Mouse (Mus musculus): ENCODE data around the gene Micu2.
"Not testable (repeated sequence)": the region's sequence is repeated elsewhere in the genome, so short reads cannot be mapped to it uniquely, and the experiment has no call there.

Gene Micu2

GRCm38 (mm10) chr14:57961861-57962260 is 37.2 kb downstream of the Micu2 start:
- no peak for DNase-seq (ENCODE audit: low spot score)

DNA sequence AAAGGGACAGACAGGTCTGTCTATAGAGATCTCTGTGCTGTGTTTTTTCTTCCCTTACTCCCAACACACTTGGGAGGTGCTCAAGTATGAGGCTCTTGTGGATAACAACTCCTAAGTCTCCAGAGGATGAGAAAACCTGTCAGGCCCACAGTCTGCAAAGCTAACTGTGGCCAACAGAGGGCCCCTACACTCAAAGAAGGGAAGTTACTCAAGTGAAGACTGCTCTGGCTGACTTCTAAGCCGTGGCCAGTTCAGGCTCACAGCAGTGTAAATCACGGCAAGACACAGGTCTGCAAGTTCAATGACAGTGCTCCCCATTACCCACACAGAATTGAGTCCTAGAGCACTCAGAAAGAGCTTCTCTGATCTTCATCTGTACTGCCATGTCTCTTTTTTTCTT is 48.0 kb downstream of the Micu2 start:
- DNase-seq (ENCODE audit: low spot score) = peak; percentile 28

DNA sequence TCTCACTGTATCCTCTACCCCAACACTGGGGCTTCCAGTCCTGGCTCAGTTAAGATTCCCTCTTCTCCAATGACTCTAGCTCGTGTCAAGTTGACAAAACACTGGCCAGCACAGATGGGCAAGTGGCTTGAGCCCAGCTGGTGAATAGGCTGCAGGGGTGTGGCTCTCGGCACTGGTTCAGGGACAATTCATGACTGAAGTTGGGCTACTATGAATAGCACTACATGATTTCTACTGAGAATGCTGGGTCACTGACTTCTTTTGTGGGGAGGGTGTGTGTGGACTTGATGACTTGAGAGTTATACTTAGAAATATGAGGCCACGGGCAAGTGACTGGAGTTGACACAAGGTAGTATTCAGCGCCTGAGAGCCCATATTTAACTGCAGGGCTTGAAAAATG is 53.2 kb downstream of the Micu2 start:
- no peak for DNase-seq (ENCODE audit: low spot score)

DNA sequence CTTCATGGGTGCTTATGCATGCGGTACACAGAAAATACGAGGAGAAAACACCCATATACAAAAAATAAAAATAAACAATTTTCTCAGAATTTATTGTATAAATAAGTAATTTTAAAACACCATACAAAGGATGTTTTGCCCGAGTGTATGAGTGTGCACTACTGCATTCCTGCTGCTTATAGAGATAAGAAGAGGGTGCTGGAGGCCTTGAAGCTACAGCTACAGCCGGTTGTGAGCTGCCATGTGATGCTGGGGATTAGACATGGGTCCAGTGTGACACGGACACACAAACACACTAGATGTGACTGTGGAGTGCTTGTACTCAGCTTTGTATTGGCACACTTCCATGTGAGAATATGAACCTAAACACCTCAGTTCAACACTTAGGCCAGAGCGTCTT is 61.8 kb downstream of the Micu2 start:
- no peak for DNase-seq (ENCODE audit: low spot score)

- DNase-seq (ENCODE audit: low spot score) = no peak
Observed at GRCm38 (mm10) chr14:57934666-57935065, 64.4 kb downstream of the Micu2 start.

- DNase-seq (ENCODE audit: low spot score) = no peak
Observed at GRCm38 (mm10) chr14:57933608-57934007, 65.5 kb downstream of the Micu2 start.

GRCm38 (mm10) chr14:57932881-57933443 is 66.1 kb downstream of the Micu2 start:
- DNase-seq (ENCODE audit: low spot score) = no peak

GRCm38 (mm10) chr14:57921428-57922131 is 77.5 kb downstream of the Micu2 start:
- DNase-seq (ENCODE audit: low spot score) = no peak

DNA sequence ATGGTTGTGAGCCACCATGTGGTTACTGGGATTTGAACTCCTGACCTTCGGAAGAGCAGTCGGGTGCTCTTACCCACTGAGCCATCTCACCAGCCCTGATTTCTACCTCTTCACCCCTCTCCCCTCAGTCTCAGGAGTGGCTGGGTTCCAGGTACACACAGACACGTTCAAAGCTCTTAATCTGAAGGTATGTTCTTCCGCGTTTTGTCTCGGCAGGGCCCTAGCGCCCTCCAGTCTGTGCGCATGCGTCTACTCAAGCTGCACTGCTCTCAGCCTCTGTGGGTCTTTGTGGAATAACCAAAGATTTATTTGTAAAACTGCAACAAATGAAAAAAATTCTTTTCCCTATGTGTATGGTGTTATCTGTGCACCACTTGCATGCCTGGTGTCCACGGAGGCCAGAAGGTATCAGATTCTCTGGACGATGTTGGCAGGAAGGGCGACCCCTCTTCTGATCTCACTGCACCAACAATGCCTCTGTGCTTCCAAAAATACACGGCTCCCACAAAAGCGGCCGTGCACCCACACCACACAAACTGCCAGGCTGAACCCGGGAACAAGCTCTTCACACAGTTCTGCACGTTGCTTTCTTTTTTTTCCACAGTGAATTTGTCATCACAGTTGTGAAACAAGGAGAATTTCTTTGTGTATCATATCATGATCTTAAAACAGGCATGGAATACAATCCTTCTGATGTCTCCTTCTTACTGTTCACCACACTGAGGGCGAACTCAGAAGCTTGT is 78.3 kb downstream of the Micu2 start:
- DNase-seq (ENCODE audit: low spot score) = no peak

GRCm38 (mm10) chr14:57919148-57919875 is 79.8 kb downstream of the Micu2 start:
- no peak for DNase-seq (ENCODE audit: low spot score)

GRCm38 (mm10) chr14:57915341-57915740 is 83.7 kb downstream of the Micu2 start:
- DNase-seq (ENCODE audit: low spot score) = no peak

GRCm38 (mm10) chr14:57912211-57913007 is 86.7 kb downstream of the Micu2 start:
- not testable (repeated sequence) for DNase-seq (ENCODE audit: low spot score)

DNA sequence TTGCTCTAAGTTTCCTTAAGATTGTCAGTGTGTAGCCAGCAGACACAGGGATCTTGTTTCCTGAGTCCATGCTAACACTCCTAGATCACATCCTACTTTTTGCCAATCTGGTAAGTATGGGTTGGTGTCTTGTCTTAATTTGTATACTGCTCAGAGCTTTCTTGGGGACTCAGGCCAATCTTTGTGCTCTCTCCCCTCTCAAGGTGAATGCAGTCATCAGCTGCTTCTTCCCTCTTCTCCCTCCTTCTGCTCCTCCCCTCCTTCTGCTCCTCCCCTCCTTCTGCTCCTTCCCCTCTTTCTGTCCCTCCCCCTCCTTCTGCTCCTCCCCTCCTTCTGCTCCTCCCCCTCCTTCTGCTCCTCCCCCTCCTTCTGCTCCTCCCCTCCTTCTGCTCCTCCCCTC is 87.3 kb downstream of the Micu2 start:
- not testable (repeated sequence) for DNase-seq (ENCODE audit: low spot score)

- no peak for DNase-seq (ENCODE audit: low spot score)
Observed at GRCm38 (mm10) chr14:57911316-57911715, 87.7 kb downstream of the Micu2 start.

DNA sequence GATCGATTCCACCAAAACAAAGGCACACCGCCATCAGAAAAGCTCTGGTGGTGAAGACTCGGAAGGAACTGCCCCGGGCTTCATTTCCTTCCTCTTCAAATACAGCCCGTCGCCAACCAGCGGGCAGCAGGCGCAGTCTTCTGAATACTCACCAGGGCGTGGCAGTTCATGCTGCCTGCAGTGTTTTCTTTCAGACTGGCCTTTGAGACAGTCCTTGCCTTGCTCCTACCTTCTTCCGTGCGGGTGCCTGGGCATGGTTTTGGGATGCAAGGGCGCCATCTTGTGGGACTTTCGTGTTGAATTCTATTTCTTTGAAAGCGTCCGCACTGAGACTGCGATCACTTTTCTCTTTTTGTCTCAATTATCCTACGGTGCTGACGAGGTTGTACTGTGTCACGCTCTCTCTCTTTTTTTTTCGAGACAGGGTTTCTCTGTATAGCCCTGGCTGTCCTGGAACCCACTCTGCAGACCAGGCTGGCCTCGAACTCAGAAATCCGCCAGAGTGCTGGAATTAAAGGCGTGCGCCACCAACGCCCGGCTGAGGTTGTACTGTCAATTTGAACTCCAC is 88.5 kb downstream of the Micu2 start:
- peak; percentile 91 for DNase-seq (ENCODE audit: low spot score)

DNA sequence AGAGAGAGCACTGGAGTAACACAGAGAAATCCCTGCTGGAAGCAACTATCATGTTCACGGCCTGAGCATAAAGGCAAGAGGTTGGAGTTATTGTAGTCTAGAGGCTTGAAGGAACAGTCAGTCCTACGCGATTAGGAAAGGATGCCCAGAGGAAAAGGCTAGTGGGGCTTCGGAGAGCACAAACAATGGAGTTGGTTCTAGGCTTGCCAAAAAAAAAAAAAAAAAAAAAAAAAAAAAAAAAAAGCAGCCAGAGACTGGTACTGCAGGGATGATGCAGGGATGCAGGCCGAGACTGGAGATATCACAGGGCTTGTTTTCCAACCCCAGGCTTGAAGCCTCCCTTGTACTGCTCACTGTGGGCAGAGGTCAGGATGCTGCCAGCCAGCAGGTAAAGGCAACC is 89.8 kb downstream of the Micu2 start:
- DNase-seq (ENCODE audit: low spot score) = no peak

- no peak for DNase-seq (ENCODE audit: low spot score)
Observed at GRCm38 (mm10) chr14:57908431-57908830, 90.6 kb downstream of the Micu2 start.

GRCm38 (mm10) chr14:57901998-57902397 is 97.1 kb downstream of the Micu2 start:
- DNase-seq (ENCODE audit: low spot score) = no peak

DNA sequence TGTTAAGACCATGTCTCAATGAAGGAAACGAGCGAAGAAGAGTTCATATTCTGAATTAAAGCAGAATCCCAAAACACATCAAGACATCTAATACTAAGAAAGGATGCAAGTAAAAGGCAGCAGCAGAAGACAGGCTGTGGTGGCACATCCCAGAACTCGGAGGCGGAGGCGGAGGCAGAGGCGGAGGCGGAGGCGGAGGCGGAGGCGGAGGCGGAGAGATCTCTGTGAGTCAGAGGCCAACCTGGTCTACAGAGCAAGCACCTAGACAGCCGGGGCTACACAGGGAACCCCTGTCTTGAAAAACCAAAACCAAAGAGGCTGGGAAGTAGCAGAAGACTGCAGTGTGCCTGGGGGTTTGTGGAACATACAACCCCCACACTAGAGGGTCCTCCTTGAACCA is 102.2 kb downstream of the Micu2 start:
- no peak for DNase-seq (ENCODE audit: low spot score)

DNA sequence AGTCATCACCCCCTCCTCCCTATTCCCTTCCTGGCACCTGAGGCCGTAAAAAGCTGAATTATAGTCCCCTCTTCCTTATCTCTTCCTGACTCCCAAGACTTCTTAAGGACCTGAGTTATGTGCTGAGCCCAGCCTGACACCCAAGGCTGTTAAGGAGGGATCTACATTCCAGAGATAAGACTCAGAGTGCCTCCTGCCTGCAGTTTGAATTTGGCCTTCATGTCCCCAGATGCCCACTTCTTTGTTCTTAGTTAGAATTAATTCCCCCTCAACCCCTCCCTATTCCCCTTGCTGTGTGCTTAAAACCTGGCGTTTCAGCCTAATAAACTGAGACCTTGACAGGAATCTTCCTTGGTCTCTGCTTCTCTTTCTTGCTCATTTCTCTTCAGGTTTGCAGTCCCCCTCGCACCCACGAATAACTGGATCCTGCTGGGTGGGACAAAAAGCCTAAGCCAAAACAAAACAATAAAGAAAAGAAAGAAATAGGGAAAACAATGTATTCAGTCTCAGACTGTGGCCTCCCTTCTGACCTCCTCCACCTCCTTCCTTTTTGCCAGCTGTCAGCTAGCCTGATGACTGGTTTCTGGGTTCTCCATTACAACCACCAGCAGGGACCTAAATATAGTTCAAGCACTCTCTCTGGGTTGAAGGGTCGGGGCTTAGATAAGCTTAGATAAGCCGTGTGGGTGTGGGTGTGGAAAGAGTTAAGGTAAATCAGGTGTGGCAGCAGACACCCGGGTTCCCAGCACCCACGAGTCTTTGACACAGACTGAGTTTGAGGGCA is 102.8 kb downstream of the Micu2 start:
- not testable (repeated sequence) for DNase-seq (ENCODE audit: low spot score)

GRCm38 (mm10) chr14:57894346-57894745 is 104.7 kb downstream of the Micu2 start:
- no peak for DNase-seq (ENCODE audit: low spot score)

All from adipocyte (in vitro differentiated cells).